Mouse (Mus musculus) heart, adult 2 months (tissue): Measurements from ENCODE around the gene Syngr1. TPM values are rescaled to one million over a fixed set of nuclear protein-coding genes. Genes with fewer than 3 reads are reported as not detected.

Experiments
- DNase-seq, 2 experiments: peaks; one replicate each; pipeline ENCODE4 v3.0.0; 2021
- H3K27ac ChIP-seq: fragments of 200-600 bp; 2 replicates; pipeline ENCODE4 v1.8.1; 2022
- H3K27me3 ChIP-seq: fragments of 200-500 bp; 2 replicates; pipeline ENCODE4 v1.6.1; 2012; ENCODE audit warnings: mild to moderate bottlenecking, low read length, inconsistent platforms, mixed read lengths; ENCODE audit not compliant: control insufficient read depth, insufficient read depth
- H3K36me3 ChIP-seq: fragments of 200-500 bp; 2 replicates; pipeline ENCODE4 v1.6.1; 2012; ENCODE audit warnings: low read length, inconsistent platforms; ENCODE audit not compliant: control insufficient read depth, insufficient read depth
- H3K4me1 ChIP-seq: fragments of 200-500 bp; 2 replicates; pipeline ENCODE4 v1.6.1; 2011; ENCODE audit warnings: low read length; ENCODE audit not compliant: control insufficient read depth, insufficient read depth
- H3K4me3 ChIP-seq: fragments of 200-600 bp; 2 replicates; pipeline ENCODE4 v1.8.1; 2022
- H3K79me2 ChIP-seq: fragments of 200-500 bp; replicated peaks from 2 replicates; pipeline ENCODE4 v1.6.1; 2012; ENCODE audit warnings: mild to moderate bottlenecking, inconsistent platforms, low read length, moderate library complexity, mixed read lengths; ENCODE audit not compliant: control insufficient read depth, insufficient read depth
- H3K9ac ChIP-seq: fragments of 200-500 bp; 2 replicates; pipeline ENCODE4 v1.6.1; 2012; ENCODE audit warnings: low read depth, mild to moderate bottlenecking, control low read depth, inconsistent platforms, low read length, mixed read lengths
- CTCF ChIP-seq: fragments of 200-600 bp; IDR thresholded peaks from 2 replicates; pipeline ENCODE4 v1.8.1; 2022; ENCODE audit warnings: antibody characterized with exemption, mild to moderate bottlenecking, moderate library complexity
- EP300 ChIP-seq: fragments of 200-500 bp; IDR thresholded peaks from 2 replicates; pipeline ENCODE4 v1.6.1; 2011; ENCODE audit warnings: low read depth, low read length, control low read depth; ENCODE audit not compliant: insufficient read depth
- POLR2A ChIP-seq: fragments of 200-500 bp; IDR thresholded peaks from 2 replicates; pipeline ENCODE4 v1.6.1; 2011; ENCODE audit warnings: mild to moderate bottlenecking, low read depth, low read length, control low read depth; ENCODE audit not compliant: insufficient read depth
- WGBS: fragments of 180-500 bp; shearing (Covaris S2); methylation state at CpG from one replicate; pipeline ENCODE4 v1.1.7; 2018; 5-methylcytosine and 5-hydroxymethylcytosine counted together
- intact Hi-C: fragments of 180-260 bp; cut with DNase I; formaldehyde crosslinking; loops from one replicate; pipeline ENCODE4 v1.15.1; 2025
- polyA plus RNA-seq: library from polyadenylated mRNA; depleted of rRNA; stranded (reverse); fragments of >200 nt; gene quantifications from 2 replicates; pipeline ENCODE4 v1.2.3, GENCODE M21; 2012
- total RNA-seq, 2 experiments: library from RNA; stranded (reverse); gene quantifications; 2 replicates each; pipeline ENCODE4 v1.2.3; 2021

The Syngr1 gene
- total and polyA plus RNA-seq, 3 experiments: 69.6 to 247 (median 95.0) TPM

DNA sequence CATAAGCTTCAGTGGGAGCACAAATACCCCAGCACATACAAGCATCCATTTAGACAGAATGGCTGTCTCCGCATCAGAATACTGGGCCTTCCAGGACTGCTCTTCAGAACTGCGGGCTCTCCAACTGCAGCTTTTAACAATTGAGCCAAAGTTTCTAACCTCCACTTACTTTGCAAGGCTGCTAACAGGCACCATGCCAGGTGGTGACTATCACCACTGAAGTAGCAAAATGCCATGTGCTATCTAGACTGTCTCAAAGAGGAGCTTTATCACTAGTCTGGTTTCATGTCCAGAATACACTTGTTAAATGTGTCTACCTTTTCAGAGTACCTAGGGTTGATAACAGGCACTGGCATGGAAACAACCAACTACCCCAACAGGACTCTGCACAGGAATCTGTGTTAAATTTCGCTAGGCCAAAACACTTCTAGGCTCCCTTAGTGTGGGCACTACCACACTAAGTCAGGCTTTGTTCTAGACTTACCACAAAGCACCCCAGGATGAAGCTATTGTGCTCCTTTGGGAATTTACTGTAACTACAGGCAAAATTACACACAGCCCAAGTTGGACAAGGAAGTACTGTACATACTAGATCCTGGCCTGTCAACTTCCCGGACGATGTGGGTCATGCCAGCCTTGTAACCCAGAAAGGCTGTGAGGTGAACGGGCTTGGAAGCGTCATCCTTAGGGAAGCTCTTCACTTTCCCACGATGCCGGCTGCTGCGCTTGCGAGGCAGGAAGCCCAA is 9.2 kb upstream of the Syngr1 start:
- Histone ChIP-seq H3K79me2 (no peaks in the 10 kb centered on the region), H3K9ac (peak overlapping the region; percentile 41), H3K4me3 (peak overlapping the region; percentile 69), H3K27ac (peak overlapping the region; percentile 92), H3K4me1 (peaks cover 10% of the 10 kb centered on the region), H3K36me3 (peaks cover 23% of the 10 kb centered on the region), H3K27me3 (no peaks in the 10 kb centered on the region)
- no peak for DNase-seq
- no peak for TF ChIP-seq EP300
- no peak for TF ChIP-seq POLR2A
- TF ChIP-seq CTCF: no peak
- 7% methylated on average over 11 of the region's 11 CpGs for WGBS
- intact Hi-C loops: loop anchor here (2.0 to 5.0 kb wide), 2 partner anchors 51 to 250 kb away; partner anchors contain the start of genes Cbx6, Npcd and Tab1

DNA sequence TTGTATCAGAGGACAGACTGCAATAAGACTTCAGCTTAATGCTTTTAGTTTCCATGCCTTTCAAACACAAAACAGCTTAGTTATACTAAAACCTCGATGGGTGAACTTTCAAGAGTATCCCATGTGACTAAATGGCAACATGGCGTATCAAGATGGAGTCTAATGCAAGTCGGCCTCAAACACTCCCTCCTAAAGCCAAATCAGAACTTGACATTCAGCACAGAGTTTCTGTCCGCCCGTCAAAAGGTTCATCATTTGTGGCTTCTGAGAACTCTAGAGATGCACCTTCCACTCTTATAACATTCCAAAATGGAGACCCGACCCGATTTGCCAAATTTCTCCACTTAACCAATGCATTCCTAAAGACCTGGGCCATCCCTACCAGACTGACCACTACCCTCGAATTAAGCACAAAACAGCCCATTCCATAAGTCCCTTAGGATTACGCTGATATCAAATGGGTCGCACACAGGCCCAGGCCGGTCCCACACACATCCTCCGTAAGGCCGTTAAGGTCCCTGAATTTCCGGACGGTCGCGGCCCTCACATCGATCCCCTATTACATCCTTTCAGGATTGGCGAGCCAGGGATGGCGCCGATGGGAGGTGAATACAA is 8.4 kb upstream of the Syngr1 start:
- Histone ChIP-seq H3K27ac (peak overlapping the region; percentile 92), H3K4me1 (peaks cover 10% of the 10 kb centered on the region), H3K9ac (peak overlapping the region; percentile 82), H3K4me3 (peak overlapping the region; percentile 69), H3K27me3 (no peaks in the 10 kb centered on the region), H3K79me2 (no peaks in the 10 kb centered on the region), H3K36me3 (peaks cover 23% of the 10 kb centered on the region)
- TF ChIP-seq EP300 (no peak), POLR2A (no peak; the same call in 1 of the 2 replicates), CTCF (no peak)
- intact Hi-C loops: loop anchor here (2.0 to 5.0 kb wide), 2 partner anchors 50 to 250 kb away; partner anchors contain the start of genes Cbx6, Npcd and Tab1
- DNase-seq: no peak
- WGBS: 1% methylated on average over 21 of the region's 21 CpGs

DNA sequence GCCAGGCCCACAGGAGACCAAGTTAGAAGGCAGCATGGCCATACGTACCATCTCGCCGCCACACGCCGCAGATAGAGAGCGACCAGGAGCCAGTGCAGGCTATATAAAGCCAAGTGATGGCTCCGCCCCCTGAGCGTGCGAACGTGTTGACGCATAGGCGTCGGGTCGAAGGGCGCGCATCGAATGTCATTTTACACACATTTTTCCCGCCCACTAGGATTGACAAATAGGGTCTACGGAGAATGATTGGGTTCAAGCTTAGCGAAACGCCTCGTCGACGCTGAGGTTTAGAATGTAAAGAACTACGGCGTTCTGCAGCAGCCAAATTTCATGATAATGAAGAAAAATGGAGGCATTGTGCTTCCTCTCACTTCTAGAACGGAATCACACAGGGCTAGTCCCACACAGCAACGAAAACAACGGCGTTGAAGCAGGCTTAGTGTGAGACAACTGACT is 7.8 kb upstream of the Syngr1 start:
- intact Hi-C loops: loop anchor here (2.0 to 5.0 kb wide), 2 partner anchors 49 to 251 kb away; partner anchors contain the start of genes Cbx6, Npcd and Tab1
- peak; percentile 95 for TF ChIP-seq EP300
- TF ChIP-seq POLR2A: peak; percentile 100
- TF ChIP-seq CTCF: peak; percentile 42
- Histone ChIP-seq H3K4me3 (peak overlapping the region; percentile 69), H3K9ac (peak overlapping the region; percentile 82), H3K4me1 (peaks cover 10% of the 10 kb centered on the region), H3K36me3 (peaks cover 23% of the 10 kb centered on the region), H3K79me2 (no peaks in the 10 kb centered on the region), H3K27me3 (no peaks in the 10 kb centered on the region), H3K27ac (peak overlapping the region; percentile 92)
- peak; percentile 97 for DNase-seq
- WGBS: under 1% methylated on average over 30 of the region's 30 CpGs

DNA sequence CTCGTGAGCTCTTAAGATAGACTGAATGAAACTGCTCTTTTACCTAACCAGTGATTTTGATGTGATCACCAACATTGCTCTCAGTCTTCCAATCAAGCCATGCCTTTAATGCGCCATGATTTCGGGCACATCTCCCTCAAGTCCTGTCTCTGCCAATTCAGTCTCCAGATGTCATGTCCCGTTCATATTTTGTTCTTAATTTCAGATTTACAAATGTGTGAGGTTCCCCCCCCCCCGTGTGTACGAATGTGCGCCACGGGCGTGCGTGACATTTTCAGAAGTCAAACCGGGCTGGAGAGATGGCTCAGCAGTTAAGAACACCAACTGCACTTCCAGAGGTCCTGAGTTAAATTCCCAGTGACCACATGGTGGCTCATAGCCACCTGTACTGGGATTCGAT is 7.4 kb upstream of the Syngr1 start:
- intact Hi-C loops: loop anchor here (2.0 to 5.0 kb wide), 2 partner anchors 49 to 251 kb away; partner anchors contain the start of genes Cbx6, Npcd and Tab1
- H3K27me3 ChIP-seq: no peaks in the 10 kb centered on the region
- no peaks in the 10 kb centered on the region for H3K79me2 ChIP-seq

DNA sequence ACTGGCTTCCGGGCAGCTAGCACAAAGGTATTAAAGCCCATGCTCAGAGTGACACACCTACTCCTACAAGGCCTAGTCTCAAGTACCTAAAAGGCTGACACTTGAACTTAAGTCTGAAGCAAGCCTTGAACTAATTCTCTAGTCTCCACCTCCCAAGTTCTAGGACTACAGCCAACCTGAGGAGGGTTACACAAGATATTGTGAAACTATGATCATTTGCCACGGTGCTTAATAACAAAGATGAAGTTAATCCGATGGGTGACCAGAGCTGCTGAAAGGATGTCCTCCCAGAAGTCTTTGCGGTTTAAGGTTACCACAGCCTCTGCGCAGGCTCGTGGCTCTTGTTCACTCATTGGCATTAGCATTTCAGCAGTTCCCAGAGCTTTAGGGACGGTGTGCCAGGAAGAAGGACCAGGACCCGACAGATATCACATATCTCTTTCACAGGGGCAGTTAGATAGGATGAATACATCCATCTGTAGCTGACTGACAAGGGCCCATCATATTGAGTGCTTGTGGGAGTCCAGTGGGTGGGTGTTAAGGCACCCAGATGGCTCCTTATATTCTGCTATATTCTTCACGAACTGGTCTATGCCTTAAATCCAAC is 3.6 kb upstream of the Syngr1 start:
- Histone ChIP-seq H3K4me3 (no peak overlapping the region), H3K27me3 (0 out of 2 replicates have a peak, but pooled peaks cover 3% of the 10 kb centered on the region), H3K27ac (no peak overlapping the region), H3K9ac (no peak overlapping the region), H3K36me3 (no peaks in the 10 kb centered on the region), H3K4me1 (no peaks in the 10 kb centered on the region; the same call in 1 of the 2 replicates), H3K79me2 (no peaks in the 10 kb centered on the region; the same call in 1 of the 2 replicates)
- no peak for TF ChIP-seq EP300
- TF ChIP-seq CTCF: no peak
- no peak for TF ChIP-seq POLR2A
- WGBS: 77% methylated on average over 9 of the region's 9 CpGs
- DNase-seq: no peak
- intact Hi-C loops: loop anchor here (2.0 to 5.0 kb wide), 2 partner anchors 137 to 175 kb away; partner anchors contain the start of gene Rps19bp1

More for the DNA sequence above, 7.4 kb upstream of the Syngr1 start:
- Histone ChIP-seq H3K36me3 (peaks cover 23% of the 10 kb centered on the region), H3K4me3 (peak overlapping the region; percentile 69), H3K4me1 (peaks cover 10% of the 10 kb centered on the region), H3K27ac (peak overlapping the region; percentile 82), H3K9ac (peak overlapping the region; percentile 71)
- WGBS: 1% methylated on average over 12 of the region's 12 CpGs
- no peak for TF ChIP-seq CTCF
- TF ChIP-seq EP300: no peak
- no peak for TF ChIP-seq POLR2A
- DNase-seq: no peak
